Comparison of ENCODE assay signal across 28 mouse cellular contexts in genomic region chr13:78992326-78992725, GRCm38 (mm10).
"Had no signal": no experiment of that assay in that cellular context is flagged by ENCODE, and none has a peak within 500 bp of the region (broad histone marks: within the 10 kb centered on the region; RNA-seq: fewer than 3 reads in every experiment).

No protein-coding gene starts in this region.

- DNase-seq: left cerebral cortex, postnatal 4 days; liver, embryonic 13.5 days; liver, postnatal 0 days; lung, adult 18-20 months; lung, adult 2 months; lung, embryonic 14.5 days; lung, postnatal 10 days; lung, postnatal 14 days; lung, postnatal 36 days; lung, postnatal 4 days; midbrain, embryonic 14.5 days had no signal

- H3K9me3 ChIP-seq: limb, embryonic 10.5 days; limb, embryonic 12.5 days; limb, embryonic 13.5 days; limb, embryonic 15.5 days; liver, embryonic 12.5 days; liver, embryonic 13.5 days; liver, embryonic 15.5 days; lung, embryonic 15.5 days; megakaryocyte, embryonic 14.5 days; midbrain, embryonic 10.5 days; midbrain, embryonic 12.5 days; midbrain, embryonic 13.5 days; midbrain, embryonic 15.5 days; neural tube, embryonic 12.5 days; neural tube, embryonic 13.5 days had no signal

- H3K9ac ChIP-seq: limb, embryonic 12.5 days; limb, embryonic 13.5 days; limb, embryonic 15.5 days; liver, embryonic 12.5 days; liver, embryonic 13.5 days; liver, embryonic 14.5 days; liver, embryonic 15.5 days; liver, postnatal 0 days; lung, embryonic 14.5 days; lung, embryonic 15.5 days; midbrain, embryonic 12.5 days; midbrain, embryonic 13.5 days; midbrain, embryonic 15.5 days; neural tube, embryonic 12.5 days; neural tube, embryonic 13.5 days had no signal

- H3K36me3 ChIP-seq: limb, embryonic 10.5 days; limb, embryonic 12.5 days; limb, embryonic 13.5 days; limb, embryonic 15.5 days; liver, embryonic 12.5 days; liver, embryonic 13.5 days; liver, embryonic 15.5 days; lung, embryonic 15.5 days; midbrain, embryonic 10.5 days; midbrain, embryonic 12.5 days; midbrain, embryonic 13.5 days; midbrain, embryonic 15.5 days; neural tube, embryonic 12.5 days; neural tube, embryonic 13.5 days had no signal

- H3K27ac ChIP-seq: limb, embryonic 10.5 days; limb, embryonic 12.5 days; limb, embryonic 13.5 days; limb, embryonic 15.5 days; liver, embryonic 12.5 days; liver, embryonic 13.5 days; liver, embryonic 14.5 days; liver, embryonic 15.5 days; lung, embryonic 15.5 days; macrophage; midbrain, embryonic 10.5 days; midbrain, embryonic 12.5 days; midbrain, embryonic 13.5 days; midbrain, embryonic 15.5 days; neural tube, embryonic 12.5 days; neural tube, embryonic 13.5 days had no signal

- H3K4me1 ChIP-seq: limb, embryonic 10.5 days; limb, embryonic 12.5 days; limb, embryonic 13.5 days; limb, embryonic 15.5 days; liver, embryonic 12.5 days; liver, embryonic 13.5 days; liver, embryonic 15.5 days; lung, embryonic 15.5 days; megakaryocyte, embryonic 14.5 days; midbrain, embryonic 10.5 days; midbrain, embryonic 12.5 days; midbrain, embryonic 13.5 days; midbrain, embryonic 15.5 days; neural tube, embryonic 12.5 days; neural tube, embryonic 13.5 days had no signal

- H3K4me3 ChIP-seq: limb, embryonic 10.5 days; limb, embryonic 12.5 days; limb, embryonic 13.5 days; limb, embryonic 15.5 days; liver, embryonic 12.5 days; liver, embryonic 13.5 days; liver, embryonic 15.5 days; lung, embryonic 15.5 days; megakaryocyte, embryonic 14.5 days; midbrain, embryonic 10.5 days; midbrain, embryonic 12.5 days; midbrain, embryonic 13.5 days; midbrain, embryonic 15.5 days; myocyte; neural tube, embryonic 12.5 days; neural tube, embryonic 13.5 days had no signal
